Mouse (Mus musculus) left cerebral cortex, adult 18-20 months (tissue): Measurements from ENCODE around the gene Cdkn1c. TPM values are rescaled to one million over a fixed set of nuclear protein-coding genes. Genes with fewer than 3 reads are reported as not detected.

Experiments
- DNase-seq, 2 experiments: peaks; one replicate each; pipeline ENCODE4 v3.0.0; 2021 to 2022; ENCODE audit warnings: low spot score in 2 of 2, mixed read lengths in 1 of 2
- total RNA-seq, 2 experiments: library from RNA; stranded (reverse); gene quantifications; 2 replicates each; pipeline ENCODE4 v1.2.3; 2021

The Cdkn1c gene
- total RNA-seq, 2 experiments from 2014 or later = 11.9 to 13.3 TPM

DNA sequence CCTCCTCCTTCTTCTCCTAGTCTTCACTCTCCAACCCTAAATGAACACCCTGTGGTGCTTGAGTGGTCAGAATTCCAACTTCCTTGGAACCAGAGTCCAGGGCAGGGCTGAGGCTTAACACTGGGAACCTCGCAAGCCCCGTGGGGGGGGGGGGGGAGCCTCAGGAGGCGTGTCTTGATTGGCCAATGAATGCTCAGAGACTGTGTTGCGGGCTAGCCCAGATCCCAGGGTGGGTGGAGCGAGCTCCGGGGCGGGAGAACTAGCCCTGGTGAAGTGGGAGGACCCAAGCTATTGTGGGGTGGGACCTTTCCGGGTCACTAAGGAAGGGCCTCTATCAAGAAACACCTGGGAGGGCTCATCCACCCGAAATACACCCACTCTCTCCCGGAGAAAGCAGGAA, 14.0 kb upstream of the Cdkn1c start:
- DNase-seq = no peak

DNA sequence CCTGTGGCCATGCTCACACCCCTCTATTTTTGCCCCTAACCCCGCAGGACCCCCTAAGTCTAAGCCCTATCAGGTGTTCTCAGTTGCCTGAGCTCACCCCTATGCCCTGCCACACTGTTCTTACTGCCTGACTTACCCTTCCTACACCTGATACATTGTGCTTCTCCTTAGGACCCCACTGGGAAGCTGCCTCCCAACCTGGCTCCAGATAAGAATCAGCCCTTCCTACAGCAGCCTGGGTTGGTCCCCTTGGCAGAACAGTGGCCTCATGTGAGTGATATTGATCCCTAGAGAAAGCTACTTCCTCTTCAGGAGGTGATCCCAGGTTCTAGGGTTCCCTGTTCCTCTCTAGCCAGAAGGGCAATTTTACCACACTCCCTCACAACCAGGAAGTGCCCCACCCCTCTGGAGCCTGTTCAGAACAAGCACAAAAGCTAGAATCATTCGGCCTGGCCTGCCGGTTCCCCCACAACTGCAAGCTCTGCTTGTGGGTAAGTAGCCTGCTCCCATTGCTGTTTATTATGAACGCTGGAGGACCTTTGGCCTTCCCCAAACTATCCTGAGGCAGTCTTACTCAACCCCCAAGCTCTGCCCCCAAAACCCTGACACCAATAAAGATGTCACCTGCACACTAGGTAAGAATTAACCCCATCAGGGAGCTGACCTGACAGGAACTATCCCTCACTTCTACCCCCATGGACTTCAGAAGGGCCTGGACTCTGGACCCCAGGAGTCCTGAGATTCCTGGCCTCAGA, 12.7 kb upstream of the Cdkn1c start, which contains the start of gene Slc22a18:
Gene Slc22a18 (plus strand): TSS at position 390 of the 755 bp plus-strand sequence.
- no peak for DNase-seq

DNA sequence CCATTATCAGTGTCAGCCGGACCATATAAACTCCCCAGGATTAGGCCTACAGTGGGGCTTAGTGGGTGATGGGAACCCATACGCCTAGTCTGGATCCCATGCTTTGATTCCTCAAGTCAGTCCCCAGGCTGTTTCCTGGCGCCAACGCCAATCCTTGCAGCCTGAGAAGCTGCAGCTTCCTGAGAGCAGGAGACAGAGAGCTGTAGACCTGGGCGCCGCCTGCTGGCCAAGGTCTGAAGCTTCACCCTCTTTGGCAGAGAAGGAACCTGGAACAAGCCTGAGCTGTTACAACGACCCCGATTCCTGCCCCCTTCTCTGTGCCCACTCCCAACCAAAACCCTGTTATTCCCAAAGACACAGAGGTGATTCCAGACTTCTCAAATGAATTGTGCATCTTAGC, 9.1 kb upstream of the Cdkn1c start:
- DNase-seq = peak; percentile 70 to 82

DNA sequence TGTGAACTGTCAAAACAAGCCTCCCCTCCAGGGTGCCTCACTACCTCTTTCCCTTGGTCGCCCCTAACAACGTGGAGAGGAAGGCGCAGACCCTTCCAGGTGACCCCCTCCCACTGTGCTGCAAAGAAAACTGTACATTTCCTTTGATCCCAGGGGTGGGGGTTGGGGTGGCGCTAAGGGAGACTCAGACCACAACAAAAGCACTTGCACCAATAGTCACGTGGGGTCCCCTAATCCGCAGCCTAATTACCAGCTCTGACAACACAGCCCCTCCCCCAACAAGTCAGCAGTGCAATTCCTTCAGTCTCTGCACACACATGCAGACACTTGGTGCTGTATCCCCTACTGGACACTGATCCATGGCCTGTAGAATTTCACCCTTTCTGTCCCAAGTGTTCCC, 6.9 kb upstream of the Cdkn1c start:
- no peak for DNase-seq

DNA sequence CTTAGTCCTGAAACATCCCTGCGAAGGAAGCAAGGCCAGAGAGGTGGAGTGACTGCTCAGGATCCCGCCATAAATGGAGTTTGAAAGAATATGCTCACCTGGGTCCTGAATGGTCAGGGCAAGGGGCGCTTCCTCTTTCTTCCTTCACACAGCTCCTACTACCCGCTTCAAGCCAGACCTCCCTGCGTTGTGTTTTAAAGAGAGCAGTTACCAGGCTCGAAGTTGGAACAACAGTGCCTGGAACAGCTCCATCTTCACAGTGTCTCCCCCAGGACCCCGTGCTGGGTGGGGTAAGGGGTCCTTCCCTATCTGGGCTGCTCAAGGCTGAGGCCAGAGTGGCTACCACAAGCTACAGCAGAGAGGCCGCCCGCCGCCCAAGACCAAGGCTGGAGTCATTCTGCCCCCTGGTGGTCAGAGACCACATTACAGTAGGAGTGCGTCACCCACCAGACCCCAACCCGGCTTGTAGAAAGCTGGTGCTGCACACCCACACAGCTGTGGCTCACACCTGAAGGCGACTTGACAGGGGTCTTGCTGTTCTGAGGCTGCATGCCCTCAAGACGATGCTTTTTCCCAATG, 5.3 kb upstream of the Cdkn1c start:
- peak; percentile 82 to 89 for DNase-seq

DNA sequence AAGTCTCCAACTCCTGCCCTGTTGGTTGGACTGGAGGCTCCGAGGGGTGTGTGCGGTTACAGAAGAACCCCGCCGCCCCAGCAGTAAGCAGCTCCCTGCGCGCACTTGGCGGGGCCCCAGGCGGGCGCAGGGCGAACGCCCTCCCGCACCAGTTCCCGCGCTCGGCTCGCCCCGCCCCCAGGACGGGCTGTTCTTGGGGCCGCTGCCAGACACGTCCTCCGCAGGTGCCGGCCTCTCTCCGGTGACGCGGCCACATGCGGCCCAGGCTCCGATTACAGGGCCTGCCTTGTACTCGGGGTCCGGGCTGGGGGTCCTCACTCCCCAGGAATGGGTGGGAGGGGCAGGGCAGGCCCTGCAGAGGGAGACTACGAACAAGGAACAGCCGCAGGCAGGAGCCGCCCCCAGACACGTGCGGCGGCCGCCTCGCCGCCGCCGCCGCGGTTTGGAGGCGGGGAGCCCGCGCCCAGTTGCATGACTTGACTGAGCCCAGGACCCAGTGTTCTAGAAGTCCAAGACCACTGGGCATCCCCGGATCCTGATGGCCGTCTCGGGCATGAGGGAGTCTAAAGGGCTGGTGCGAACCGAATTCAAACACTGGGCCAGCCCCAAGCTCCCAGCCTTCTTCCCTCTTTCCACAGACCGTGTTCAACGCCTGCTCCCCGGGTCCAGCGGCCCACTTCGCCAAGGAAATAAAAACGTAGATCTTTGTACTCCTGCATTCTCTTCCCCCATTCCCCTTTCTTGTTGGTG, 4.1 kb upstream of the Cdkn1c start:
- DNase-seq = peak; percentile 34 to 39

DNA sequence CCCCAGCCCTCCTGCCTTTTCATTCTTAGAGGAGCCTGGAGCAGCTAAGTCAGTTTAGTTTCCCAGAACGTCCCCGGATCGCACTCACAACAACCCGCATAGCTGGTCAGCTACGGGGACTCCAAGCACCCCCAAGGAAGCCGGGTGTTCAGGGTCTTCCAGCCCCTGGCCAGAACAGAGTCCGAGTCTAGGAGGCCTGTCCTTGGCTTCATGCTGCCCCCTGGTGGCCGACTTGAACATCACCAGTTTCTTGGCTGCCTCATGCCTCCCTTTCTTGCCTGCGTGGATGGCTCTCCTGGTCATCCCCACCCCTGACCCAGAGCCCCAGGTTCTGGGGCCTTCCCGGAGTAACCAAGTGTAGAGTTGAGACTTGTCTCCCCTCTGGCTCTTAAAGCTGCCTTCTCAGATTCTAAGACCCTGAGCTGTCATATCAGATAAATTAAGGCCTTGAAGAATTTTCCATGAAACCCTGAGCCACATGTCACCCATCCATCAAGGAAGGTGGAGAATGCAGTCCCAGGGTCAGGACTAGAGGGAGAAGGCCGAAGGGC, 3.1 kb upstream of the Cdkn1c start:
- peak; percentile 80 to 86 for DNase-seq

DNA sequence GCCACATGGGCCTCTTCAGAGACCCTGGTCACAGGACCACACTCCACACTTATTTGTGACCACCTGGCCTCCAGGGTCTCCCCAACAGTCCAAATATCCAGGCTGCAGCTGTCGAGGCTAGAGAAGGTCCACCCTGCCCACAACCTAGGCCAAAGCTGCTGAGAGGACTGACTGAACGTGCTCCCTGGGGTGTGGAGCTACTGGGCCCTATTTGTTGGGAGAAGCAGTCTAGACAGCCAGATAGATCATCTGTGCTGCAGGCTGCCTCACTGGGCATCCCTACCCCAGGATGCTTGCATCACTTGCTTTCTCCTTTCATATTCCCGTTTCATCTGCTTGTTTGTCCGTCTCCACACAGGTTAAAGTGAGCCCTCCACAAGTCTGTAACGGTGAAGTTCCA, 1.7 kb upstream of the Cdkn1c start:
- no peak for DNase-seq

DNA sequence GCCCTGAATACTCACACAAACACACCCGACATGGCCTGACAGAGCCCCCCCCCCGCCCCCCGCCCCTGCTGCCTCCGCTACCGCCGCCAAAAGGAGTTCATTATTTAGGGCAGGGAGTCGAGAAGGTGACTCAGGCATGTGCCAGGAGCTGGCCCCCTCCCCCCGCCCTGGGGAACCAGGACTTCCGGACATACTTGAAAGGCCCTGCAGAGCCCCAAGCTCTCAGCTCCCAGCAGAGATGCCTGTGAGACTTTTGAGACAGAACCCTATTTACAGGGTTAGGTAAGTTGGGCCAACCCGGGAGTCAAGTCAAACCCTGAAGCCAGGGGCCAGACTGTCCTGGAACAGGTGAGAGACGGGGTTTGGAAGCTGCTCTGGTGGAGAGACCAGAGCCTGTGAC, 1.1 kb upstream of the Cdkn1c start:
- no peak for DNase-seq

DNA sequence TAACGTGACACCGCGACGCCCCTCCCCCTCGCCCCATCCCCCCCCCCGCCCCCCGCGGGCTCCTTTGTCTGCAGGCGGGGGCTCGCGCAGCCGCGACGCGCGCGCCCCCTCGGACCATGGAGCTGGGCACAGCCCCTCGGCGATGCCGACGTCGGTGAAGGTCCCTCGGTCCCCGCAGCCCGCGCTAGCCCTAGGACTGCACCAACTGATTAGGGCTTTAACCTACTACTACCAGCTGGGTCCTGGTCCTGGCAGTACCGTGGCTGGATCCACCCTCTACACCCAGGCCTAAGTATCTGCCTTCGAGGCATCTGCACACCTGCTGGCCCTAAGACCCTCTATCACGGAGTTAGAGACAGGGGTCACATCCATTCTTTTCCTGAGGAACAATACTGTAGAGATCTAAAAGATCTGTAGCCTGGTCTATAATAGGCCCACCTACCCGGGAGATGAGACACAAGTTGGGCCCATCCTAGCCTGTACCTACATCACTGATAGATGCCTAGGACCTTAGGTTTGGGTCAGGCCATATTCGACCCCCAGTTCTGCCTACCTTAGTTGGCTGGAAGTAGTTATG, 532 bp upstream of the Cdkn1c start:
- no peak for DNase-seq

DNA sequence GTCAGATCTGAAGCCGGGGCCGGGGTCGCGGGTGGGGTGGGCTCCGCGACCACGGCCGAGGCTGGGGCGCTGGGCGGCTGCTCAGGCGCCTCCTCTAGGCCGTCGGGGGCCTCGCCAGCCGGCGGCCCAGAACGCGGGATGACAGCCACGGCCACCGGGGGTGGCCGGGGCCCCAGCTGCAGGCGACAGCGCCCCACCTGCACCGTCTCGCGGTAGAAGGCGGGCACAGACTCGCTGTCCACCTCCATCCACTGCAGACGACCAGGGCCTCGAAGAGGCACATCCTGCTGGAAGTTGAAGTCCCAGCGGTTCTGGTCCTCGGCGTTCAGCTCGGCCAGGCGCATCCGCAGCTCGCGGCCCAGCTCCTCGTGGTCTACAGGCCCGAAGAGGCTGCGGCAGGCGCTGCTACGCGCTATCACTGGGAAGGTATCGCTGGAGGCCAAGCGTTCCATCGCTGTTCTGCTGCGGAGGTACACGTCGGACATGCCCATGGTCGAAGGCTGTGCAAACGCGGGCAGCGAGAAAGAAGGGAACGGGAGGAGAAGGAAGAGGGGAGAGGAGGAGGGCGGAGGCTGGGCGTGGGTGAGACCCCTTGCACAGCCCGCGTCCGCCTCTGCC, 524 bp downstream of the Cdkn1c start:
- DNase-seq = no peak

DNA sequence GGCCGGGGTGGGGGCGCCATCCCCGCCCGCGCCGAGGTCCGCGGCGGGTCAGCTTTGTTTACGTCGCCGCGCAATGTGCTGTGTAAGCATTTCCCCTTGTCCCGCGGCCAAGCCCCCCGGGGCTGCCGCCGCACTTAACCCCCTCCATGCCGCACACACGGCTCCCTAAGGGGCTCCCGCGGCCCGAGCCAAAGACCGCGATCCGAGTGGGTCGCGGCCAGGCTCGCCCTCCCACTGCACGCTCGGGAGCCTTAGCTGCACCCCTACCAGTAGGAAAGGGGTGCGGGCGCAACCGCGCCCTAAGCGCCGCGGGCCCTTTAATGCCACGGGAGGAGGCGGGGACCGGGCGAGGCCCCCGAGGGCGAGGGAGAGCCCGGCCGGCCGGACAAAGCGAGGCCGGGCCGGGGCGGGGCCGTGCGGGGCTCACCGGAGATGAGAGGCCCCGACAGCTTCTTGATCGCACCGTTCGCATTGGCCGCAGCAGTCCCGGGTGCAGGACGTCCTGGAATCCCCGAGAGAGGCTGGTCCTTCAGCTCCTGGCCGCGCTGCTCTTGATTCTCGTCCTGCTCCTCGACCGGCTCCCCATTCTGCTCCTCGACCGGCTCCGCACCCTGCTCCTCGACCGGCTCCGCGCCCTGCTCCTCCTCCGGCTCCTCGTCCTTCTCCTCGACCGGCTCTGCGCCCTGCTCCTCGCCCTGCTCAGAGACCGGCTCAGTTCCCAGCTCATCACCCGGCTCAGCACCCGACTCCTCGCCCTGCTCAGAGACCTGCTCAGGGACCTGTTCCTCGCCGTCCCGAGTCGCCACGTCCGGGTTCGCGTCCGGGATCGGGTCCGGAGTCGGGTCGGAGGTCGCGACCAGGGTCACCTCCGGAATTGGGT, 1.3 kb downstream of the Cdkn1c start:
- no peak for DNase-seq

DNA sequence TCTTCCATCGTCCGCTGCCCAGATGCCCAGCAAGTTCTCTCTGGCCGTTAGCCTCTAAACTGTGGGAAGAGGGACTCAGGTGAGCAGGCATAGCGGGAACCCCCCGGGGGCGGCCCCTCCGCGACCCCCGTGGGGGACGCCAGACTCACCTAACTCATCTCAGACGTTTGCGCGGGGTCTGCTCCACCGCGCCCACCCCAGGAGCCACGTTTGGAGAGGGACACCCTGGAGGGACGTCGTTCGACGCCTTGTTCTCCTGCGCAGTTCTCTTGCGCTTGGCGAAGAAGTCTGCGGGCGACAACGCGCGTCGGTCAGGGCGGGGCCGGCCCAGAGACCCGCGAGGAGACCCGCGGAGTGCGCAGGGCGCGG, 1.9 kb downstream of the Cdkn1c start:
- no peak for DNase-seq

DNA sequence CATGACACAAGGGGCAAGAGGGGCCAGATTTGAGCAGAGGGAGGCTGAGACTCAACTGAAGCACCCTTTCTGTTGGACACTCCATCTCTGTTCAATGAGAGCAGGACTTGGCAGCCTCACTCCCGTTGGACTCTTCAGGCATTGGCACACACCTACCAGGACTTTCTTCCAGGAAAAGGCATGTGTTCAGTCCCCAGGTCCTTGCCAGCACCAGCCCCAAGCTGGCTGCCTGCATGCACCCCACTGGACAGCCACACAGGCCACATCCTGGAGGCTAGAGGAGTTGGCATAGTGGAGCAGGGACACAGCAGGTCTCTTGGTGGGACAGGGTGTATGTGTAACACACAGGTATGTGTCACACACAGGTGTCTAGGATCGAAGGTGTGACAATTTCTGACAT, 13.7 kb downstream of the Cdkn1c start:
- DNase-seq = no peak

DNA sequence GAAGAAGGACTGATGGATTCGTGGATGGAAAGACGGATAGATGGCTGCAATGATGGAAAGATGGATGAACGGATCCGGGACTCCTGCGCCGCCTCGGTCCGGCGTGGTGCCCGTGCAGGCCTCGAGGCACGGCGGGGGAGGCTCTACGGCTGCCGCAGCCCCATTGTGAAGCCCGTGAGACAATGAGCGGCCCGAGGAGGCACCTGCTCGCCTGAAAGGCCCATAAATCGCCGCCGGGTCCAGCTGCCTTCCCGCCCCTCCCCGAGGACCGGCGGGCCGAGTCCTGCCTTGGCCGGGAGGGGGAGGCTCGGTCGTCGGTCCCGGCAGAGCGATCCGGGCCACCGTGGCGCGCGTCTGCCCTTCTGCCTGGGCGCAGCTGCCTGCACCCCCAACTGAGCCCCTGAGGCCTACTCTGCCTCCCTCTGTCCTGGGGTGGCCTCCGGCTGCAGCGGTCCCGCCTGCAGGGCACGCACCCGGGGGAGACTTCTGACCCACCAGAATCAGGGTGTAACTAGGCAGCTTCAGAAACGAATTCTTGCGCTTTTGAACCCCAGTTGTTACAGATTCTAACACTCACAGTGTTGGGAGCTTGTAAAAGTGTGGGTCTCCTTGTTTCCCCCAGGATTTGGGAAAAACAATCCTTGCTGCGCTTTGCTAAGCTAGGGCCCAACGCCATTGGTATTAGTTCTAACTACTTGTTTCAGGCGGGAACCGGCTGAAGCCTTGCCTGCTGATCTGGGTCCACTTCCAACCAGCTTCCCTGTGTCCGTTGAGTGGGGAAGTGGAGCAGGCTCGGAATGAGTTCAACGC, 15.0 kb downstream of the Cdkn1c start:
- DNase-seq = no peak

DNA sequence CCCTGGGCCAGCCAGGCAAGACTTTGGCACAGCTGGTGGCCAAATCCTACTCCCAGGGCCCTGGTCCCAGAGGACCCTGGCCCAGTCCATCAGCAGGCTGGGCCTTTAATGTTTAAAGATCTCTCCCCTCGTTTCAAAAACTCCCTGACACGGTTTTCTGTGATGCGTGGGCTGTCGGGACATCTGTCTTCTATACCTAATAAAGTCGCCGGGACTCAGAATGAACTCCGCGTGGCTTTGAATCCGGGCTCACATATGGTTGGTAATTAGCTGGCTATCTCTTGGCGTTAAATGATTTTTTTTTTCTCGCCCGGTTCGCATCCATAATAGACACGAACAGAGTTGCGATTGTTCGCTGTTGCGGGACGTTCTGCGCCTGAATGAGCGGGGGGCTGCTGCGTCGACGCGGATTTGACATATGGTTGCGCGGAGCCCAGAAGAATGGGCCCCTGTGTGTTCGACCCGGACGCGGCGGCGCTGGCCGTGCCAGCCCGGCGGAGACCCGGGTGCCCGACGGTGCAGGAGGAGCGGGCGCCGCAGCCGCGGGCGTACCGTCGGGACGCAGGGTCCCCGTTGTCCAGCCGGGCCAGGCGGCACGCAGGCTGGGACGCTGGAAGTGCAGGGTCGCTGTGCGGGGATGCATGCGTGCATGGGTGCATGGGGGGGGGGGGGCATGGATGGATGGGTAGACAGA, 15.7 kb downstream of the Cdkn1c start:
- no peak for DNase-seq

DNA sequence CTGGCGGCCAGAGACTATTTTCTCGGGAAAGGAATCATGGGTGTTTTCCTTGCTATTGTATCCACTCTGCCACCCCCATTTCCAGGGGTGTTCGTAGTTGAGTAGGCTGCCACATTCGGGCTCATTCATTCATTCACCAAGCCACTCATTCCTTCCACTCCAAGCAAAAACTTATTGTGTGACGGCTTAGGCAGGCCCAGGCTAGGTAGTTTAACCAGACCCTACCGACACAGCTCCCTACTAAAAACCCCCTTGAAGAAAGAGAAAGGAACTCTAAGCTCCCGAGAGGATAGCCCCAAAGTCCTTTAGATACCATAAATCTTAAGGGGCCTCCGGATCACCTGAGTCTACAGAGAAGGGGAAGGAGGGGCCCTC, 16.3 kb downstream of the Cdkn1c start:
- no peak for DNase-seq

DNA sequence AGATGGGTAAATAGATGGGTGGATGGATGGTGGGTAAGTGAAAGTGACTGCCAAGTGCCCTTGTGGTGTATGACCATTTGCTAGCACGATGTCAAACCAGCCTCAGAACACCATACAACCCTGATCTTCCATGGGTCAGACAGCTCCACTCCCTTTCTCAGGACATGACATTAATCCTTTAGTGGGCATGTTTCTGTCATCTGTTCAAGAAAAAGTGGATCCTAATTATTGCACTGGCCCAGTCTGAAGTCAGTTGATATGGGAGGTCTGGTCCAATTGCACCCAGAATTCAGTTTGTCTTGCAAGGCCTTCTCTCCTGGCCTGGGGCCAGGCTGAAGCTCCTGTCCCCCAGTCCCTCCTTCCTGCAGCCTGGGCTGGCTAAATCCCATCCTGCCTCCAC, 21.9 kb downstream of the Cdkn1c start:
- DNase-seq = no peak
